Mouse (Mus musculus) myocyte (in vitro differentiated cells): Measurements from ENCODE around the gene Napepld. TPM values are rescaled to one million over a fixed set of nuclear protein-coding genes. Genes with fewer than 3 reads are reported as not detected.

Source experiments
- H3K27me3 ChIP-seq: one replicate; pipeline ENCODE4 v1.6.1; 2011; ENCODE audit not compliant: control insufficient read depth, insufficient read depth, insufficient read length
- H3K36me3 ChIP-seq: one replicate; pipeline ENCODE4 v1.6.1; 2011; ENCODE audit not compliant: control insufficient read depth, insufficient read depth
- H3K4me2 ChIP-seq: one replicate; pipeline ENCODE4 v1.6.1; 2011; ENCODE audit warnings: low read depth, control low read depth
- H3K4me3 ChIP-seq: one replicate; pipeline ENCODE4 v1.5.1; 2011; ENCODE audit warnings: mild to moderate bottlenecking, control low read depth, moderate library complexity
- H3K79me2 ChIP-seq: one replicate; pipeline ENCODE4 v1.6.1; 2011; ENCODE audit not compliant: control insufficient read depth, insufficient read depth
- H3ac ChIP-seq: one replicate; pipeline ENCODE4 v1.6.1; 2011; ENCODE audit not compliant: control insufficient read depth, insufficient read length
- CEBPB ChIP-seq: IDR thresholded peaks from 2 replicates; pipeline ENCODE4 v1.6.1; 2011; ENCODE audit warnings: mild to moderate bottlenecking, moderate library complexity; ENCODE audit not compliant: poor library complexity, insufficient read depth, severe bottlenecking
- E2F4 ChIP-seq: IDR thresholded peaks from one replicate; pipeline ENCODE4 v1.6.1; 2011; ENCODE audit warnings: mild to moderate bottlenecking, control low read depth, moderate library complexity; ENCODE audit not compliant: insufficient read depth
- MAX ChIP-seq: IDR thresholded peaks from one replicate; pipeline ENCODE4 v1.6.1; 2011; ENCODE audit warnings: low read depth, mild to moderate bottlenecking, control low read depth
- MYOD1 ChIP-seq, 3 experiments: IDR thresholded peaks; one replicate each; pipeline ENCODE4 v1.6.1; 2011; ENCODE audit warnings: control low read depth in 2 of 3, low read depth in 2 of 3, mild to moderate bottlenecking in 2 of 3, moderate library complexity in 1 of 3; ENCODE audit not compliant: insufficient read length in 2 of 3, control insufficient read depth in 1 of 3
- MYOG ChIP-seq, 3 experiments: IDR thresholded peaks; one replicate each; pipeline ENCODE4 v1.6.1; 2011; ENCODE audit warnings: control low read depth in 2 of 3, low read depth in 2 of 3, mild to moderate bottlenecking in 2 of 3; ENCODE audit not compliant: insufficient read length in 2 of 3, control insufficient read depth in 1 of 3, insufficient read depth in 1 of 3
- POLR2A ChIP-seq: IDR thresholded peaks from one replicate; pipeline ENCODE4 v1.6.1; 2011; ENCODE audit warnings: low read depth, mild to moderate bottlenecking, control low read depth, moderate library complexity; ENCODE audit not compliant: insufficient read length
- POLR2AphosphoS2 ChIP-seq: IDR thresholded peaks from one replicate; pipeline ENCODE4 v1.6.1; 2011; ENCODE audit warnings: low read depth, control low read depth; ENCODE audit not compliant: insufficient read length
- REST ChIP-seq: IDR thresholded peaks from one replicate; pipeline ENCODE4 v1.6.1; 2011; ENCODE audit warnings: mild to moderate bottlenecking, control low read depth, moderate library complexity; ENCODE audit not compliant: insufficient read depth, insufficient read length
- SRF ChIP-seq: IDR thresholded peaks from one replicate; pipeline ENCODE4 v1.6.1; 2011; ENCODE audit warnings: low read depth; ENCODE audit not compliant: control insufficient read depth, insufficient read length
- TCF12 ChIP-seq: IDR thresholded peaks from one replicate; pipeline ENCODE4 v1.6.1; 2011; ENCODE audit warnings: mild to moderate bottlenecking, control low read depth; ENCODE audit not compliant: poor library complexity, insufficient read depth, severe bottlenecking
- TCF3 ChIP-seq: IDR thresholded peaks from one replicate; pipeline ENCODE4 v1.6.1; 2011; ENCODE audit warnings: low read depth, control low read depth; ENCODE audit not compliant: insufficient read length
- USF1 ChIP-seq: IDR thresholded peaks from one replicate; pipeline ENCODE4 v1.6.1; 2011; ENCODE audit warnings: low read depth, mild to moderate bottlenecking, control low read depth, moderate library complexity
- polyA plus RNA-seq: library from polyadenylated mRNA; unstranded; fragments of >200 nt; fragmentation: generic; extraction: Trizol; gene quantifications from one replicate; pipeline ENCODE4 v1.2.1, GENCODE M21; 2012; ENCODE audit warnings: missing spikeins

Napepld gene
- polyA plus RNA-seq, 1 experiment: 0.66 TPM

- Histone ChIP-seq H3K27me3 (no peaks in the 10 kb centered on the region), H3K4me3 (no peak overlapping the region), H3ac (no peak overlapping the region), H3K79me2 (no peaks in the 10 kb centered on the region), H3K4me2 (no peak overlapping the region), H3K36me3 (no peaks in the 10 kb centered on the region)
- TF ChIP-seq TCF12: no peak
- no peak for TF ChIP-seq MAX
- no peak for TF ChIP-seq MYOG (IDR thresholded peaks at IDR 0.05; ENCODE audit: control insufficient read depth in 1 of 3, insufficient read depth in 1 of 3, insufficient read length in 2 of 3, low read depth in 2 of 3)
- no peak for TF ChIP-seq SRF
Observed at GRCm38 (mm10) chr5:21675019-21675418, 26.2 kb downstream of the Napepld start.

DNA sequence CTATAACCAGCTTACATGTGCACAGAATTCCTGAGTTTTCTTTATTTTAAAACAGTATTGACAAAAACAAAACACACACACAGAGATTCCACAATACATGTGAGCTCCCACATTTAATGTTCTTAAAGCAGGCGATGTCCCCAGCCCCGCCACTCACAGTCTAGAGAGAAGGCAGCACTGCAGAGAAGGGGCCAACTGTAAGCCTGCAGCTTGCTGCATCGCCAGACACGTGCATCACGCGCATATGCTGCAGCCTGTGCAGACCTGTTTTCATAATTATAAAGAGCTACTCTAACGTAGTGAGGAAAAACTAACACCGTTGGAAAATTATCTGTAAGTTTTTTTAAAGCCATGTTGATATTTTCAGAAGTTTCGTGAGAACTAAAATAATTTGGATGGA lies 27.5 kb downstream of the Napepld start:
- H3K79me2 ChIP-seq: no peaks in the 10 kb centered on the region
- H3K27me3 ChIP-seq: no peaks in the 10 kb centered on the region
- no peak for TF ChIP-seq CEBPB
- no peak for TF ChIP-seq E2F4
- no peak for TF ChIP-seq MYOG (IDR thresholded peaks at IDR 0.05; ENCODE audit: control insufficient read depth in 1 of 3, insufficient read depth in 1 of 3, insufficient read length in 2 of 3, low read depth in 2 of 3)
- no peak overlapping the region for H3K4me3 ChIP-seq
- no peak overlapping the region for H3K4me2 ChIP-seq
- H3K36me3 ChIP-seq: no peaks in the 10 kb centered on the region
- no peak overlapping the region for H3ac ChIP-seq

DNA sequence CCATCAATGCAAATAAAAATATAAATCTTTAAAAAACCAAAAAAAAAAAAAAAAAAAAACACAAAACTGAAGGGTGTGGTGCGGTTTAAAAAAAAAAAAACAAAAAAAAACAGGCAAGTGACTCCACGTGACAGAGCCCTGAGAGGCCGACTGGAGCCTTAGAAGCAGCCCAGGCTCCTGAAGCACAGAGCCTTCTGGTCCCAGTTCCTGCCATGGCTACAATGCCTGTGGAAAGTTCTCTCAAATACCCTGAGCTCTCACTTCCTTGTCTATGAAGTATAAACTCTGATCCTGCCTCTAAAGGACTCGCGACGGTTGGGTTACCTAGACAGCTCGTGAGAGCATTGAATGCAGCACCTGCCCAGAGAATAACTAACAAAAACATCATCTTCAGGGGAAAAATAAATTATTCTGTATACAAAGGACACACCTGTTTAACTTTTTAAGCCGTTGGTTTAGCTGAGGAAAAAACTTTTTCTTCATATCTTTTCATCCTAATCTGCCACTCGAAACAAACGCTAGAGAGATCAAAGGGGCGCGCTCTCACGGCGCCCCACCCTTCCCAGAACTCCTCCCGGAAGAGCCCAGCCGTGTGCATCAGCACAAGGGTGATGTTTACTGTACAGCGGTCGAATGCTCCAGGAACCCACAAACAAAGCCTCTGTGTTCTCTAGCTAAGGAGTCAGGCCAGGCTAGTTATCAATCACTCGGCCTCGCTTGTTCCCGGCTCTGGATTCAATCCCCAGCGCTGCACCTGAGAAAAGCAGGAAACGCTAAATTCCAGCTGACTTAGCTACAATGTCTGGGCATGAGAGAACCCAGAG lies 28.2 kb downstream of the Napepld start:
- no peaks in the 10 kb centered on the region for H3K27me3 ChIP-seq
- H3K36me3 ChIP-seq: no peaks in the 10 kb centered on the region
- no peak overlapping the region for H3K4me3 ChIP-seq
- no peak overlapping the region for H3K4me2 ChIP-seq
- H3K79me2 ChIP-seq: no peaks in the 10 kb centered on the region
- H3ac ChIP-seq: no peak overlapping the region
- TF ChIP-seq REST (no peak), SRF (no peak), POLR2A (no peak), TCF12 (no peak), MAX (no peak), MYOD1 (IDR thresholded peaks at IDR 0.05; ENCODE audit: control insufficient read depth in 1 of 3, insufficient read length in 2 of 3, low read depth in 2 of 3) (no peak), USF1 (no peak), POLR2AphosphoS2 (no peak), E2F4 (no peak), MYOG (IDR thresholded peaks at IDR 0.05; ENCODE audit: control insufficient read depth in 1 of 3, insufficient read depth in 1 of 3, insufficient read length in 2 of 3, low read depth in 2 of 3) (no peak), CEBPB (no peak)

GRCm38 (mm10) chr5:21669307-21669706 lies 31.9 kb downstream of the Napepld start:
- Histone ChIP-seq H3K4me3 (no peak overlapping the region), H3ac (no peak overlapping the region), H3K79me2 (no peaks in the 10 kb centered on the region), H3K36me3 (no peaks in the 10 kb centered on the region), H3K27me3 (no peaks in the 10 kb centered on the region), H3K4me2 (no peak overlapping the region)
- TF ChIP-seq POLR2AphosphoS2 (no peak), MAX (no peak), E2F4 (no peak), POLR2A (no peak), MYOD1 (IDR thresholded peaks at IDR 0.05; ENCODE audit: control insufficient read depth in 1 of 3, insufficient read length in 2 of 3, low read depth in 2 of 3) (no peak), REST (no peak), TCF3 (no peak), TCF12 (no peak), SRF (no peak), USF1 (no peak), MYOG (IDR thresholded peaks at IDR 0.05; ENCODE audit: control insufficient read depth in 1 of 3, insufficient read depth in 1 of 3, insufficient read length in 2 of 3, low read depth in 2 of 3) (no peak), CEBPB (no peak)
